Mouse (Mus musculus) adrenal gland, postnatal 14 days (tissue): Measurements from ENCODE around the gene Tsfm. TPM values are rescaled to one million over a fixed set of nuclear protein-coding genes. Genes with fewer than 3 reads are reported as not detected.
A peak's percentile ranks its signal among the peaks of the same experiment; 100 is the strongest.

Experiments used
- DNase-seq: peaks from one replicate; pipeline ENCODE4 v3.0.0; 2021; ENCODE audit warnings: mixed read lengths
- total RNA-seq: library from RNA; stranded (reverse); gene quantifications from 2 replicates; pipeline ENCODE4 v1.2.3, GENCODE M21; 2021

Gene Tsfm
- total RNA-seq, 1 experiment from 2014 or later = 58.7 TPM

DNA sequence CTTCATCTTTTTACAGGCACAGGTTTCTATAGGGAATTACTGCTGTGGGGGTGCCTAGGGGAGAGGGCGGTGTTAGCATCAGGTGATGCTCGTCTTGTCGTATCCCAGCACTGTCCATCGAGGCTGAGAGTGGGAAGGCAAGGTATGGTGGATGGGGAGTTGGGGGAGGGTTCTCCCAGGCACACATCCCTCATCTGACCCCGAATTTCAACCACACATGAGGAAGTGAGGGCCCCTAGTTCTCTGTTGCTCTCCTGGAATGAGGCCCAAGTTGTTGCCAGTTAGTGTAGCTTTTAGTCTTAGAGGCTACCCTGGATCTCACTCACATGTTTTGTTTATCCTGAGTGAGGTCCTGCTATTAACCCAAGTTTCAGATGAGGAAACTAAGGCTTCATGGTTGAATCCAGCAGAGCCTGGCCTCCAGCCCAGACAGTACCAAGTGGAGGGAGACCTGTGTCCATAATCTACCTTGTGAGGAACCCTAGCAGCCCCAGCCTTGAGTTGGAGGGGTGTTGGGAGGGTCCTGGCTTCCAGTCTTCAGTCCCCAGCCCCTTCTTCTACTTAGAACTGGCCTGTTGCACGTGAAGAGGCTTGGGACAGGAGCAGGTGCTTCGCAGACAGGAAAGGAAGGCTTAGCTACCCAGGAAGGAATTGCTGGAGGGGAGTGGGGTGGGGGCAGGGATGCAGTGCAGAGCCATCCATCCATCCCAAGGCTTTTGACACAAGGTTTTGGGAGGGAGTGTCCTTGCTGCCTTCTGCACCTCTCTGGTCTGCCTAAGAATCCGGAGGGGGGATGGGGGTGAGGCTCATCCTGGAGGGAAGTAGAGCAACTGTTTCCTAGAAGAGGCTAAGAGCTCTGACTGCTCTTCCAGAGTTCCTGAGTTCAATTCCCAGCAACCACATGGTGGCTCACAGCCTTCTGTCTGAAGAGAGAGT lies 43.2 kb downstream of the Tsfm start:
- DNase-seq = peak; percentile 65

- DNase-seq = peak; percentile 91
Observed at GRCm38 (mm10) chr10:126986541-126986961, 44.1 kb downstream of the Tsfm start.

DNA sequence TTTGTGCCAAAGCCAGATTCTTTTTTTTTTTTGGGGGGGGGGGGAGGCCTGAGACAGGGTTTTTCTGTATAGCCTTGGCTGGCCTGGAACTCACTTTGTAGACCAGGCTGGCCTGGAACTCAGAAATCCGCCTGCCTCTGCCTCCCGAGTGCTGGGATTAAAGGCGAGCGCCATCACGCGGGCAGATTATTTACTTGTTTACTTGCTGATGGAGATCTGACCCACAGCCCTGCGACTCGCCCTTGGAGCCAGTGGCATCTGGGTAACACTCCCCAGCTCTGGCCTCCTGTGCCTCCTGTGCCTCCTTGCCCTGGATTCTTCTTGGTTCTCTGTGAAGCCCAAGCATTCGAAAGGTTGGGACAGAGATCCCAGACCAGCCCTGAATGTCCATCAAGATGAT lies 45.1 kb downstream of the Tsfm start:
- DNase-seq = no peak

GRCm38 (mm10) chr10:126985127-126985526 lies 45.5 kb downstream of the Tsfm start:
- DNase-seq = no peak

GRCm38 (mm10) chr10:126984189-126985004 lies 46.2 kb downstream of the Tsfm start:
- peak; percentile 75 for DNase-seq

- no peak for DNase-seq
Observed at GRCm38 (mm10) chr10:126983193-126983725, 47.4 kb downstream of the Tsfm start.

GRCm38 (mm10) chr10:126981746-126982145 lies 48.9 kb downstream of the Tsfm start:
- peak; percentile 48 for DNase-seq

GRCm38 (mm10) chr10:126980933-126981530 lies 49.6 kb downstream of the Tsfm start:
- peak; percentile 39 for DNase-seq

GRCm38 (mm10) chr10:126980221-126980932 lies 50.3 kb downstream of the Tsfm start:
- DNase-seq = peak; percentile 64

GRCm38 (mm10) chr10:126979636-126980151 lies 50.9 kb downstream of the Tsfm start:
- peak; percentile 79 for DNase-seq

DNA sequence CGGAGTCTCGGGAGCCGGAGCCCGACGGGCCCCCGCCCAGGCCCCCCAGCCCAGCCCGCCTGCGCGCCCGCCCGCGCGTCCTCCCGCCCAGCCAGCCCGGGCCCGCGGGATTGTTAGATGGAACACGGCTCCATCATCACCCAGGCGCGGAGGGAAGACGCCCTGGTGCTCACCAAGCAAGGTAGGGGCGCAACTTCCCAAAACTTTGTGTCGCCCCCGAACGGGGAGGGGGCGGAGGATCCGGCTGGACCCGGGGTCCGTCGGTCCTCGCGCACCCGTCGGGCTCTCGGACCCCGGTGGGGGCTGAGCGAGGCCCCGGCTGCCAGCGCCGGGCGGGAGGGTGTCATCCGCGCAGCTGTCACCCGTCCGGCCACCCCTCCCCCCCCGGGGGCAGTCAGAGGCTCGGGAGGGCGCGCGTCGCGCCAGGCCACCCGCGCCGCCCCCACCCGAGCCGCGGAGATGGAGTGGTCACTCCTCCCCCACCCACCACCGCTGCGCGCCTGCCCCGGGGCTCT lies 51.5 kb downstream of the Tsfm start:
- peak; percentile 90 for DNase-seq

- DNase-seq = peak; percentile 100
Observed at GRCm38 (mm10) chr10:126978277-126978994, 52.2 kb downstream of the Tsfm start, which contains the start of gene Ctdsp2. Ctdsp2 (plus strand) TSS chr10:126978717.

DNA sequence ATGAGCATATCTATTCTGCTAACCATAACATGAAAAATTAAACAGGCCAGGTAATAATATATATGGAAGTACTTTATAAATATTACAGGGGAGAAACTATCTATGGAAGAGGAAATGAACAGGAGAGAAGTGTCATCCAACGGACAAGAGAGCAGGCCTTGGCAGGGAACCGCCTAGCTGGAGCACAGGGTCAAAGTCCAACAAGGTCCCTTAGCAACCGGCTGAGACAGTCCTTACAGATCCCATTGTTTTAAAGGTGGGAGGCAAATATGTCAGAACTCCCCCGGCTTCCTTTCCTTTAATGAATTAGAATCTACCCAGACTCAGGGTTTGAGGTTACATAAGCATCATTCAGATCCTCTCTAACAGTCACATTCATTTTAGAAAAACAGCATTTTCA lies 53.6 kb downstream of the Tsfm start:
- no peak for DNase-seq

GRCm38 (mm10) chr10:126975706-126976105 lies 54.9 kb downstream of the Tsfm start:
- DNase-seq = no peak

DNA sequence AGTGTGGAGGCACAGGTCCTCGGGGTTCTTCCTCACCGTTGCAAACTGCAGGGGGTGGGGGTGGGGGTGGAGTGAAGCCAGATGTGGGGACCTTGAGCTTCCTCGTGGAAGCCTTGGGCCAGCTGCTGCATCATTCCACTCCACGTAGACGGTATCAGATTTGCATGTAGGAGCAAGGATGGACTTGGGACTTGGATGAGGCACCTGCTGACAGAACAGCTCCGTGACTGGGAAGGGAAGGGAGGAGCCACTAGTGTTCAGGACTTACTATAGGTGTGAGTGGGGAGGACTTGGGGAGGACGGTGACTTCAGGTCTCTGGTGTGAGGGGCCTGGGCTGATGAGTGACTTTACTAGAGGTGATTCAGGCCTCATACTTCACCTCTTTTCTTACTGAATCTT lies 57.7 kb downstream of the Tsfm start:
- no peak for DNase-seq

DNA sequence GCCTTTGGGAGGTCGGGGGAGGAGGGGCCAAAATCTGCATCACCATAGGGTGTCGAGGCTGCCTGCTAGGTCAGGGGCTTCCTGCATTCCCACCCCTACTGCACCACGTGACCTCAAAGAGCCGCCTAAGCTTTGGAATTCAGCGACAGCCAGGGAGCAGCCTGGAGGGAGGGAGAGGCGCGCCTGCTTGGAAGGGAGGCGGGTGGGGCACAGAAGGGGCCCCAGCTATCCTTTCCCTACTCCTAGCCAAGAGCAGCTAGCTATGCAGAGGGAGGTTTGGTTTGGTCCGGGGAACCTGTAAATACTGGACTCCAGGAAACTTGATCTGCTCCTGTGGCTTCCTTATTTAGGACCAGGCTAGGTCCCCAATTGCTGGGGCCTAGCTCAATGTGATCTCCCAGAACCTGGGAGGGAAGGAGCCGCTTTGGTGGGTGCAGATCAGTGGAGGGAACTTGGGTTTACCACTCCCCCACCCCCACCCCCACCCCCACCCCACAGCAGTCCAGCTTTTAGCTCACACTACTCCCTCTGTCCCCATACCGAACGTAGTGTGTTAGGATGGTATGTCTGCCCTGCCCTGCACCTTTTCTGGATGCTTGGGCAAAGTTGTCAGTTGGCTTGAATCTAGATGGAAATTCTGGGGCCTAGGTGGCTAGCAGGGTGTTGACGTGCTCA lies 58.5 kb downstream of the Tsfm start:
- peak; percentile 79 for DNase-seq

DNA sequence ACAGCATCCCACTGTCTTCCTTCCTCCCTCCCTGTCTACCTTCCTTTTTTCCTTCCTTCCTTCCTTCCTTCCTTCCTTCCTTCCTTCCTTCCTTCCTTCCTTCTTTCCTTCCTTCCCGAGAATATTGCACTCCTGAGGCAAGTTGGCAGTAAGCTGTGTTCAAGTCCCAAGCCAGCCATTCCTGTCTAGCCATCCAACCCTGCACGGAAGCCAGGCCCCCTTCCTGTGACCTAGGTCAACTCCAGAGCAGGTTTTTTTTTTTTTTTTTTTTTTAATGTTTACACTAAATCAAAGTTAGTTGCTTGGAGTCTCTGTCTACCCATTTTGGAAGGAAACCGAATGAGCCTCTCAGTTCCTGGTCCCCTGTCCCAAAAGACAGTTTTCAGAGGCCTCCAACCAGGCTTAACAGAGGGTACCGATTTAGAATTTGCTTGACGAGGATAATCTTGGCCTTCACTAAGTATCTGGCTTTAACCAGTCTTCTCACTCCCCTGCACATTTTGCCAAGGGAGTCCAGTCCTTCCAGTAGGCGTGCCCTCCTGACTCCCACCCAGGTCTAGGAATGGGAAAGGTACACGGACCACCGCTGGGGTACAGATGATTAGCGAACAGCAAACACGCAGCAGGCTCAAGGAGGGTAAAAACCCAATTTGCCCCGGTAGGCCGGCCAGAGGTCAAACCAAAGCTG lies 59.1 kb downstream of the Tsfm start:
- no peak for DNase-seq

- no peak for DNase-seq
Observed at GRCm38 (mm10) chr10:126963821-126964220, 66.8 kb downstream of the Tsfm start.

DNA sequence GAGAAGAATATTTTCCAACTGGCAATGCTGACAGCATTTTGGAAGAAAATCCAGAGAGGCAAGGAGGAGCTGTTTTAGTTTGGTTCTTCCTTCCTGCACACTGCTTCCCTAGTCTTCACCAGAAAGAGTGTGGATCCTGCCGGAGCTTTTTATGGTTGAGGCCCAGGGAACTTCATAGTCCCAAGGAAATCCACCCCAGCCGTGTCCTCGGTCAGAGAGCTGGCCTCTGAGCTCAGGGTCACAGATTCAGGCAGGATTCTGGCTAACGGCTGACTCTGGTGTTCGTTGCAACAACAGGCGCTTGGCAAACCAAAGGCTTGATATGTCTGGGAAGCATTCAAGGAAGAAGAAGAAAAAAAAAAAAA lies 67.7 kb downstream of the Tsfm start:
- peak; percentile 77 for DNase-seq
